Mouse (Mus musculus) cerebellum, adult (tissue): ENCODE data around the gene Tha1.
A peak's percentile ranks its signal among the peaks of the same experiment; 100 is the strongest.

ENCODE experiments used
- ATAC-seq: cut with Nextera tagmentation; 2 replicates; pipeline ENCODE4 v1.9.2; 2017; ENCODE audit warnings: mild to moderate bottlenecking, moderate library complexity, mixed read lengths; ENCODE audit not compliant: insufficient number of reproducible peaks, low FRiP score, low TSS enrichment

The Tha1 gene

DNA sequence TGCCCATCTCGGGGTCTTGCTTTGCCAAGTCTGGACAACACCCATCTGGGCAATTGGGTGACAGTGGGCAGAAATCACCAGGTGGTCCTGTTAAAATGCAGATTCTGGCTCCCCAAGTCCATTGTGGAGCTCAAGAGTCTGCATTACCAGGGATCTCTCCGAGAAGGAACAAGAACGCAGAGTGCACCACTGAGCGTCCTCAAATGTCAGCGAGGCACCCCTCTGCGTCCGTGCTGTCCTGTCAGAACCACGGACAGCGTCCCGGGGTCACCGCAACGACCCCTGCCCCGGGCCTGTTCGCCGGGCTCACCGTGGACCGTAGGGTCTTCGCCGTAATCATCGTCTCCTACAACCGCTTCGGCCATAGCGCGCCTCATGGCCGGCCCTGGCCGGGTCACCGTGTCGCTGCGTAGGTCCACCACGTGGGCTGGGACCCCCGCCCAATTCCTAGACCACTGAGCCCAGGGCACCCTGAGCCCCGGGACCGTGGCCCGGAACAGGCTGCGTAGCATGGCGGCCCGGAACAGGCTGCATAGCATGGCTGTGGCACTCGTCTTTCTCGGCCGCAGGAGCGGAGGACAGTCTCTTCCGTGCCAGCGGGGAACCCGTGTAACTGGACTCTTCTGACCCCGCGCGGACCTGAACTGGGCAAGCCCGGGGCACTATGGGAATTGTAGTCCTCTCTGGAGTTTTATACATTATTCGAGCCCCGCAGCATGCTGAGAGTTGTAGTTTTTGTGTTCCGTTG, at the start of gene Tha1:
Gene Tha1 (minus strand): TSS at position 621 of the 748 bp plus-strand sequence.
- ATAC-seq, result peak; percentile 75

DNA sequence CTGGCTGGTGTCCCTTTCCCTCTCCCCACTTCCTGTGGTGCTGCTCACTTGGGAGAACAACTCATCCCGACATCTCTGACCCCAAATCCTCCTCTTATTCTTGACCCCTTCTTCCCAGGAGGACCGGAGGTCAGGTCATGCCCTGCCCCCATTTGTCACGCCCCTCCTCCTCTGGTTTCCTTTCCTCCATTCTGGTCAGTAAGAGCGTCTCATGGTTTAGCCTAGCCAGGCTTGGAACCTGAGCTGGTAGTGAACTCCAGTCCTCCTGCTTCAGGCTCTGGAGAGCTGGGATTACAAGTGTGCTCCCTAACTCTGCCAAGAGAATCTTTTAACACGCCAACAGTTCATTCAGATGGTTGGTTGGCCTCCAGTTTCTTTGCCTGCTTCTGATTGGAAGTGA, 45.9 kb upstream of the Tha1 start:
- no peak for ATAC-seq

DNA sequence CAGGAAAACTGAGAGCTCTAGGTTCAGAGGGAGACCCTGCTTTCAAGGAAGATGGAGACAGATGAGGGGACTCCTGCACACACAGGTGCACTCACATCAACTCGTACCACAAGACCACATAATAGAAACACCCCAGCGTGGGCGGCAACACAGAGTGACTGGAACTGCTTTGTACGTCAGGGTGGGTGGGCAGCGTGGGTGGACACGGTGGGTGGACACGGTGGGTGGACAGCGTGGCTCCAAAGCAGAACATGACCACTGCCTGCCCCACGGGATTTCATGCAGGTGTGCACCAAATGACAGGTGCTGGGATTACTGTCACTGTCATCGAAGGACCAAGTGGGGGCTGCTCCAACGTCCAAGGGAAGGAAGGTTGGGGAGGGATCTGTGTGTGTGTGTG, 45.3 kb upstream of the Tha1 start:
- ATAC-seq, result no peak

DNA sequence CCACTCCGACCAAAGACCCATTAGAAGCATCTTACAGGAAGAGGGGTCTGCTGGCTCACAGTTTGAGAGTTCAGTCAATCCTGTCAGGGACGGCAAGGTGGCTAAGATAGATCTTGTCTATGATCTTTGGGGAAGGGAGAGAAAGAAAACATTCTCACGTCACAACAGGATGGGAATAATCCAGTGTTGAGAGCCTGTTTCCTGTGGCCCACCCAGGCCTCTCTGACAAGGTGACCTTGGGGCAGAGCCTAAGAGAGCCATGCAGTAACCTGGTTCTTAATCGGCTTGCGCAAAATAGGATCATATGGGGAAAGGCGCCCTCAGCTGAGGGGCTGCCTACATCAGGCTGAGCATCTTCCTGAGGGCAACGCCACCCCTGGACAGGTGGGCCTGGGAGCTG, 42.6 kb upstream of the Tha1 start:
- no peak for ATAC-seq

DNA sequence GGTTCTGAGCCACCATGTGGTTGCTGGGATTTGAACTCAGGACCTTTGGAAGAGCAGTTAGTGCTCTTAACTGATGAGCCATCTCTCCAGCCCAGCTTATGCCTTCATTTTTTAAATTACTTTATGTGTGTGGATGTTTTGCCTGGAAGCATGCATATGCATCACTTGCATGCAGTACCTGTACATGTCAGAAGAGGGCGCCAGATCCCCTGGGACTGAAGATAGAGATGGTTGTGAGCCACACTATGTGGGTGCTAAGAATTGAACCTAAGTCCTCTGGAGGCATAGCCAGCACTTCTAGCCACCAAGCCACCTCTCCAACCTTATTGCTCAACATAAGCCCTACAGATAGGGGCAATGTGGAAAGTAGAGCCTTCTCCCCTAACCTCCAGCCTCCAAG, 42.1 kb upstream of the Tha1 start:
- no peak for ATAC-seq

DNA sequence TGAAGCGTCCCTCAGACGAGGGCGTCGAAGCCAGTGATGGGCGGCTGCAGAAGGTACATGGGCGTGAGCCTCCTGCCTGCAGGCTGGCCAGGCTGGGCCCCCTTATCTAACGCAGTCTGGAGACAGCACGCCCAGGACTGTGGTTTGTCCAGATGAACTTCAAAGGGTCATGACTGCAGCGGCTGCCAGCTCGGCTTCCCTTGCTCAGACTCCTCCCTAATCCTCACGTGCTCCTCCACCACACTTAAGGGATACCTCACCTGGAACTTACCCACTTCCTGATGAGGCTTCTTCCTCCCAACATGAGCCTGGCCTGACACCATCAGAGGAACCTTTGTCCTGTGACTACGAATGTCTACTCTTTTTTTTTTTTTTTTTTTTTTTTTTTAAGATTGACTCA, 41.2 kb upstream of the Tha1 start:
- ATAC-seq, result no peak

DNA sequence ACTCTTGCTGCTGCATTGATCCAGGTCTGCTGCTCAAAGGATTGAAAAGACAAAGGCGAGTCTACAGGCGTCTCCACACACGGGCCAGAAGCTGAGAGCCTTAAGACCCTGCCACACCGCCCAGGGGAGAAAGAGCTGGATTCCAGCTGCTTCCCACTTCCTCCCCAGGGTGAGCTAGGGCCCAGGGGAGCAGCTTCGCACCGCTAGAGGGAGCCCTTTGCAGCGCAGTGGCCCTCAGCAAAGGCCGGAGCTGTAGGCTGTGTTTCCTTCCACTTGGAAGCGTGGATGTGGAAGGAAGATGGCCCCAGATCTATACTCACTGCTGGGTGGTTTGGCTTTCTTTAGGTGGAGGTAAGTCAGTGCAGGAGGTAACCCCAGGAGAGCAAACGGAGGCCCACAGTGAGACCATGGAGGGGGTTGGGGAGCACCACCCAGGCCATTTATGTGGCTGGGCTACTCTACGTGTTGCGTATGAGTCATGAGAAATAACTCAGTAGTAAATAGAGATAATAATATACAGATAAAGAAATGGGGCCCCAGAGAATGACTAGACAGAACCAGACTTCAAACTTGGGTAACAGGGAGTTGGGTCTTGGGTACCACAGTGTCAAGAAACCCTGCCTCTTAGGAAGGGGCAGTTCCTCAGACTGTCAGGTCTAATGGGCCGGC, 39.5 kb upstream of the Tha1 start:
- ATAC-seq, result no peak

DNA sequence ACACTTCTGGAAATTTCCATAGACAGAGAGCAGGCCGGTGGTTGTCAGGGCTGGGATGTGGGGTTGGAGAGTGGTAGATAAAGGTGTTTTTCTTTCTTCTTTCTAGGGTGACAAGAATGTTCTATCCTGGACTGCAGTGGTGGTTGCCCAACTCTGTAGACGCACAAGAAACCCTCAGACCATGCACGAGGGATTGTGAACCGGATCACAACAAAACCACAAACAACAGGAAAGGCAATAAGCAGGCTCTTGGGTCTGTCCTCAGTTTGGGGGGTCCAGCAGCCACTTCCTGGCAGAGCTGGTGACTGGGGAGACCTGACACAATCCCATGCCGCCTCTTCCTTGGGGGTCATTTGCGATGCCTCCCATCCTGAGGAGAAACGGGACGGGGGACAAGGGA, 36.1 kb upstream of the Tha1 start:
- no peak for ATAC-seq

DNA sequence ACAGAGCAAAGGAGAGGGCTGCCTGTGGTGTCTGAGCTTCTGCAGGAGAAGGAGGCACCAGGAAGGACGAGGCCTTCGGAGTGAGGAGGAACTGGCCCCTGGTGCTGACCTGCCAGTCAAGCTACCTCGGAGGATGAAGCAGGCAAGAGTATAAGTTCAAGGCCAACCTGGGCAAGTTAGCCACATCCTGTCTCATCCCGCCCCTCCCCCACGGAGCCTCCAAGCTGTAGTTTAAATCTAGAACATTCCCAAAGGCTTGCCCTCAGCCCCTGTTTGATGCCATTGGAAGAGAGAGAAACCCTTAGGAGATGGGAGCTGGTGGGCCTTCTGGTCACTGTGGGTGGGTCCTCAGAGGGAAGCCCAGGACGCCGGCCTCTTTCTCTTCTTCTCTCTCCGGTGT, 31.2 kb upstream of the Tha1 start:
- no peak for ATAC-seq

DNA sequence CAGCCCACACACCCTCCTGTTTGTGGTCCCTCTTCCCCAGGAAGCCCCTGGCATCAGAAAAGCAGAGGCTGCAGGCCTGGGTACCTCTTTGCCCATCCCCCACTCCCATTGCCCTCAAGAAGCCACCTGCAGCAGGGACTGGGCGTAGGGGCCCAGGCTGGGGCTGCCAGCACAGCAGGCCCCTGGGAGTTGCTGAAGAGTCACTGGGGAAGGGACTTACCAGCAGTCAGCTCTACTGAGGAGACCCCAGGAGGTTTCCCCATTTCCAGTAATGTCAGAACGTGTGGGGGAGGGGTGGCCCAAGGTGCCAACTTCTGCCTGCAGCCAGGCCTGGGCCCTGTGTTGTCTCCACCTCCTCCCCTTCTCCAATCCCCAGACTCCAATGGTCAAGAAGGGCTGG, 29.0 kb upstream of the Tha1 start:
- ATAC-seq, result no peak

DNA sequence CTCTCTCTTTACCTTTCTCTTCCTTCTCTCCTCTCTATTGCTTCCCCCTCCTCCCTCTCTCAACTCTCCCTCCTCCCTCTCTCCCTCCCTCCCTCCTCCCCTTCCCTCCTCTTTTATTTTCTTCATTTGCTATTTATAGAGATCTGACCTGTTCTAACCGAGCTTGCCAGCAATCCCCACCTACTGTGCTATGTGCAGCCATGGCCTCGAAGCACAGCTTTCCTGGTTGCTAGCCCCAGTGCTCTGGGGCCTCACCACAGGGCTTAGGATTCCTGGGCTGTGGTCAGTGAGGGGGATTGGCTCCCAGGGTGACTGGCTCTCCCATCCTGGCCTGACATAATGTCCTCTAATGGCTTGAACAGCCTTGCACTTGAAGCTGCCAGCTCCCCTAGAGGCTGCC, 23.3 kb upstream of the Tha1 start:
- no peak for ATAC-seq

DNA sequence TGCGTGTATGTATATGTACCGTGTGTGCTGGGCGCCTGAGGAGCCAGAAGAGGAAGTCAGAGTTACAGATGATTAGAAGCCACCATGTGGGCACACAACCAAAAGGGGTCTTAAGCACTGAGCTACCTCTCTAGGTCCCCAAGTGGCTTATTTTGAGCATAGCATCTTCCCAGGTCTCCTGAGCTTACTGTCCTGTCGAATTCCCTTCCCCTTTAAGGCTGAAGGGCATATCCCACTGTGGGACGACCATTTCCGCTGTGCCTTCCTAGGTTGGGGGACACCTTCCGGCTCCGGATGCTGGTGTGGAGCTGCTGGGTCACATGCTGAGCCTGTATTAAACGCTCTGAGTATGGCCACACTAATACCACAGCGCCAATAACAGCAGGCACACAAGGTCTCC, 21.4 kb upstream of the Tha1 start:
- no peak for ATAC-seq

DNA sequence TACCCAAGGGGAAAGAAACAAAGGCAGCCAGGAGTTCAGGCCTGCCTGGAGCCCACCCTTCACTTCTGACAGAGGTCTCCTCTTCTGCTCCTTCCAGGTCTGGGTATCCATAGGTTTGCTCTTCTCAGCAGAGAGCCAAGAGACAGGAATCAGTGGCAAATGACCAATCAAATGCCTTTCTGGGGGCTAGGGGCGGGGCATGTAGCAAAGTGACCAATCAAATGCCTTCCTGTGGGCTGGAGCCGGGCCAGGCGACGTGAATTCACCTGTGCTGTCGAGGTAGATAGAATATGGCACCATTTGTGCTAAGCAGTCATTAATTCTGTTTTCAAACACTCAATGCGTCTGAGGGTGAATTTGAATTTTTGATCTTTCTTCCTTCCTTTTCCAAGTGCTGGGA, 18.9 kb upstream of the Tha1 start:
- no peak for ATAC-seq

DNA sequence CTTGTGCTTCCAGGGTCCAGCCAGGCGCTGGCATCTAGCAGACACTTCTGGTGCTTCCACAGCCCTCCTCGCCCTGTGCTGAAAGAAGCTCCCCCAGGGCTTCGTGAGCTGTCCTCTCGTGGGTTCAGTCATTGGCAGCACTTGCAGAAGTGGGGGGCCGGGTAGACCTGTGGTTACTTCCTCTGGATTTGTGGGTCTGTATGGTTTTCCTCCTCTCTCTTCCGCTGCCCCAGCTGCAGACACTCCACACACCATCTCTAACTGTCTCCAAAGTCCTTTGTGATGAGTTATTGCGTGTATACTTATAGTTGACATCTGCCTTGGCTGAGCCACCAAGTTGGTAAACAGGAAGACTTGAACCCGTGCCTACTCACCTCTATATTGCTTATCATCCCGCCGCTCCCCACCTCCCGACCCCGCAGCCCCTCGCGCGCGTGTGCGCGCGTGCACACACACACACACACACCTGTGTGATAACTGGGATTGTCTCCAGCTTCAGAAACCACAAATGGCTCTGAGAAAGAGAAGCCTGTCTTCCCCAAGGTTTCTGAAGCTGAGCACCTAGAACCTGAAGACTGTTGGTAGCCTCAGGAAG, 18.4 kb upstream of the Tha1 start:
- ATAC-seq, result no peak

DNA sequence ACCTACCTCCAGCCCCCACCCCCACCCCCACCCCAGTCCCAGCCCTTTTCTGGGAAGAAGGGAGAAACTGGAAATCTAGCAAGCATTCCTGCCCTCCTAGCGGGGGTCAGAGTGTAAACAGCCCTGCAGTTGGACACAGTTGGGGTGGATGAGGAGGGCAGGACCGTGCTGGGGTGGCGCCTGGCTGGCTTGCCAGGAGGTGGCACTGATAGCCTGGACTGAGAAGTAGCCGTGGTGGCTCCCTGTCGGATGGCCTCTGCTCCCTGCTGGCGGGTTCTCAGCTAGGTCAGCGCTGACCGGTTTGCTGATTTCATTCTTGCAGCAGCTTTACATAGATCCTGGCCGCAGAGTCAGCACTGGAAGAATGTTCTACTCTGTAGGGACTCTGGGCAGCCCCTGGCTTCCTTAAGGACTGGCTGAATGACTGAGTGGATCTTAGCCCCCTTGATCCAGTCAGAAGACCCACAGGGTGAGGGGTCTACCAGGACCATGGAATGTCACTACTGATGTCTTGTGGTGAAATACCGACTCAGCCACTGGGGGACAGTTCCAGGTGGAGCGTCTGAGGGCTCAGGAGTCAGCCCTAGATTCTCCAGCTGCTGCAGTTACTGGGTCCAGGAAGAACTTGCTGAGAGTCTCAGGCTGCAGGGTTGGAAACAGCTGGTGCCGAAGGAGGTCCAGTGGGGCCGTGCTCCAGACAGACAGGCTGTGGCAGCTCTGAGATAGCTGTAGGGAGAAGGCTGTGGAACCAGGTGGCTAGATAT, 17.4 kb upstream of the Tha1 start:
- no peak for ATAC-seq

DNA sequence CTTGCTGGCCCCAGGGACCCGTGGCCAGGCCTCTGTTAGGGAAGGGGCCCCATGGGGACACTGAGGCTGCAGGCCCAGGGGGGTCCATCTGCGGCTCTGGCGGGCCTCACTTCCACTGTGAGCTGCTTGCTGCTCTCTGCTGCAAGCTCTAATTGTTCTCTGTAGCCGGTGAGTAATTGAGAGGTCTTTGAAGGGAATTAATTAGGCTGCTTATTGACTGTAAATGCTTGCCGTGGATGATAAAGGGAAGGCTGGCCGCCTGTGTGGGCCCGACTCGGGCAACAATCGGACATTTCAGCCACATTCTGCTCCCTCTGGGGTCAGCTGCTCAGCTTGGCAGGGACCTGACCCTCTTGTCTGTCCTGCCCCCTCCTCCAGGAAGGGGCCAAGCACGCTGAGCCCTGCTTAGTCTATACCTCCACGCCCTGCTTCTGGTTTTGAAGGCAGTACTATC, 16.6 kb upstream of the Tha1 start:
- ATAC-seq, result no peak

DNA sequence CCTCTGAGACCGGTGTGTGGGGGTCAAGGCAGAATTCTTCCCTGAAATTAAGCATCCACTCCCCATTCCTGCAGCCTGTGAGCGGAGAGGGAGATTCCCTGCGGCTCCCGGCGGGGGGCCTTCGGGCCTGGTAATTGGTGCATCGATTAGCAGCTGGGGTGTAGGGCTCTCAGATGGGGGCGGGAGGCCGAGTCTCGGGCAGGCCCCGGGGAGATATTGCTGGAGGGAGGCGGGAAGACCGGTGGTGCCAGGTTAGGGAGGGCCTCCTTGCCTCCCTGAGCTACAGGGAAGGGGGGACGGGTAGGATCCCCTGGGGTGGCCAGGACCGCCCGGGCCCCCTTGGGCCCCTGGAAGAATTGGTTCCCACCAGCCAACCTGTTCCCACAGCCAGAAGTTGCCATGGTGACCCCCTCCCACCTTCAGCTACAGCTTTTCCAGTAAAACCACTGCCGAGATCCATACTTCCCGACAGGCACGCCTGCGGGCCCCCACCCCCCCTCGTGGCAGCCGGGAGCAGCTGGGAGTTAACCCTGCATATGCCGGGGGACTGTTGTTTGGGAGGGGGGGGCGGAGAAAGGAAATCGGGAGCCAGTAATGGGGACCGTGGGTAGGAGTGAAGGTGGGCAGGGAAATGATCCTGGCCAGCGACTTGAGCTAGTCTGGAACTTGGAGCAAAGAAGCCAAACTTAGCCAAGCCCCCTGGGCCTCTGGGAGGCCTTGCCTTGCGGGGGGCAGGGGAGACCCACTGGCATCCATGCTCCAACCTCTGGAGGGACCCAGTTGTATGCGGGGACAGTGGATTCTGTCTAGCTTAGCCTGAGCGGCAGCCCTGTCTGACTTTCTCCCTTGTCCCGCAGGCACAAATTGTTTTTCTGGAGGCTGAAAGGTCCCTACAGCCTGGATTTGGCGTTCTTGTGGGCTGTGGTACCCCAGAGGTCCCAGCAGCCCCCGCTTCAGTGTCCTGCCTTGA, 15.9 kb upstream of the Tha1 start:
- ATAC-seq, result no peak

DNA sequence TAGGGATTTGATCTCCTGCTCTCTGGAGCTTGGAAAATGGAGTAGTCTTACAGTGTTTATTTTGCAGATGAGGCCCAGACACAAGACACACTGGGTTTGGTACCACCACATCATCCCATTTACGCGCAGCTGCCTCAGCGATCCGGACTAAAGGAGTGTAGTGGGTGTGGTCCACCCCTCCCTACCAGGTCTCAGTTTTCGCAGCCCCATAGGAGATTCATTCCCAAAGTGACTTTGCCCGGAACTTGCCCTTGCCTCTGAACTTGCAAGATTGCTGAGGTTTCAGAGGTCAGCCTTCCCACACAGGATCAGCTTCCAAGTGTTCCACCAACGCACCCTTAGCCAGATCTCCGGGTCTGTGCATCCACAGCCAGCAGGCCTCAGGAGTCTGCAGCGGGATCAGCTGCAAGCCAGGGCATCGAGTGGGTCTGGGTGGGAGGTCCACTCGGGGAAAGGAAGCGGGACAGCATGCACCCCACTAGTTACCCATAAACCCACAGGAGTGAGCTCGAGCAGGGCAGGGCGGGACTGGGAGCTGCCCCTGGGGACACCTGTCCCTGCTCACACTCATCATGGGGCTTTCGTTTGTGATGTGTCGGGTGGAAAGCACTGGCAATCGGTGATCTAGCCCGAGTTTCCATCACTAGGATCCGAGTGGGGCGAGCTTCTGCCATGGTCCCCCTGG, 15.0 kb upstream of the Tha1 start:
- ATAC-seq, result no peak

DNA sequence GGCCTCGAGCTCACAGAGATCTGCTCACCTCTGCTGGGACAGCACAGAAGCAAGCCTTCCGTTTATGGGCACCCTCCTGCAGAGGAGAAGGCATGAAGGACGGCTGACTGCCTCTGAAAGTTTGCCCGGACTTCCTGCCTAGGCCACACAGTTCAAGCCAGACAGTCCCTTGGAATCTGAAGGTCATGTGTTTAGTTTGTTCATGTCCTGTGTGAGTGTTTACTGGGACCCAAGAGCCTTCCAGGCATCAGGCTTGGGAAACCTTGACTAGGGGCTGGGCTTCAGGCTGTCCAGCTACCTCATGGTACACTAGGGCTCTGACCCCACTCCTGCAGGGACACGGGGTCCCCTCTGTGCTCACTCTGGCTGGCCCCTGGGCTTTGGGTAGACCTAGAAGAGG, 12.7 kb upstream of the Tha1 start:
- no peak for ATAC-seq
